Mouse (Mus musculus): ENCODE data around the gene Ccnd1. TPM values are rescaled to one million over a fixed set of nuclear protein-coding genes. Genes with fewer than 3 reads are reported as not detected.
"Not testable (repeated sequence)": the region's sequence is repeated elsewhere in the genome, so short reads cannot be mapped to it uniquely, and the experiment has no call there.

The Ccnd1 gene
- polyA plus RNA-seq, 1 experiment, result 27.7 TPM

DNA sequence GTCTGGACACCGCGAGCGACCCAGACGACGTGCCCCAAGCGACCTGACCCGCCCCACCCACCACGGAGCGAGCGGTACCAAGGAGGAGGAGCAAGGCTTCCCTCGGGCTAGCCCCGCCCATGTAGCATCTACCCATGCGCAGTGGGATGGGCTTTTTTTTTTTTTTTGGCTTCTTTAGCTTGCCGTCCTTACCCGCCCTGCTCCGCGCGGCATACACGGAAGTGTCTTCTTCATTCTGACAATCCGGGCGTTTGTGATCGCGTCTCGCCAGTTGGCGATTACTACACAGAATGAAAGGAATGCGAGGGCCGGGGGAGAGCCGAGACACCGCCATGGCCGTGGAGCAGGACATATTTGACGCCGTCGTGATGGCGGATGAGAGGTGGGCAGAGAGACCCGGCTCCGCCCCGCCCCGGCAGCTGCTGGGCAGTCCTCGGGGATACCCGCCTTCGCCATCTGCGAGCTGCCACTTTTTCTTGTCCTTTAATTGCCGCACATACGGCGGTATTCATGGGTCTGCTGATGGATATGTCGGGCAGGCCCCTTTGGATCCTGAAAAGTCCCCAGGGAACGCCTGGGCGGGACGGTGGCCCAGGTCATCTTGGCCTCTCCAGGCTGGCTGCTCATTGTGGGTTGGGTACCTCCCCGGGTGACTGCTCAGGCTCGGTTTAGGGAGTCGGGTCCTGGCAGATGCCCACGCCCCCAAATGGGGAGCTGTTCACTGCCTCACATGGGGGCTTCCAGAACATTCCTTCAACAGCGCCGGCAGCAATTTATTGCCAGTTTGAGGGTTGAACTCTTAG, 24.6 kb downstream of the Ccnd1 start, which contains the start of gene LTO1:
LTO1 (plus strand) TSS at position 153 of the 803 bp plus-strand sequence.
- Histone ChIP-seq H3K4me1 (ENCODE audit: control insufficient read depth, insufficient read depth, low read length) (peaks cover 2% of the 10 kb centered on the region; the same call in 1 of the 2 replicates), H3K4me3 (ENCODE audit: insufficient read depth, low read length) (peak within 1 kb of the TSS; percentile 75), H3K27ac (ENCODE audit: insufficient read depth, low read length) (peak within 1 kb of the TSS; percentile 34)
- TF ChIP-seq CTCF (IDR thresholded peaks at IDR 0.05; ENCODE audit: extremely low read depth, insufficient read depth, low read length) (no peak), POLR2A (IDR thresholded peaks at IDR 0.05; ENCODE audit: extremely low read depth, insufficient read depth, low read length) (peak; percentile 77)

DNA sequence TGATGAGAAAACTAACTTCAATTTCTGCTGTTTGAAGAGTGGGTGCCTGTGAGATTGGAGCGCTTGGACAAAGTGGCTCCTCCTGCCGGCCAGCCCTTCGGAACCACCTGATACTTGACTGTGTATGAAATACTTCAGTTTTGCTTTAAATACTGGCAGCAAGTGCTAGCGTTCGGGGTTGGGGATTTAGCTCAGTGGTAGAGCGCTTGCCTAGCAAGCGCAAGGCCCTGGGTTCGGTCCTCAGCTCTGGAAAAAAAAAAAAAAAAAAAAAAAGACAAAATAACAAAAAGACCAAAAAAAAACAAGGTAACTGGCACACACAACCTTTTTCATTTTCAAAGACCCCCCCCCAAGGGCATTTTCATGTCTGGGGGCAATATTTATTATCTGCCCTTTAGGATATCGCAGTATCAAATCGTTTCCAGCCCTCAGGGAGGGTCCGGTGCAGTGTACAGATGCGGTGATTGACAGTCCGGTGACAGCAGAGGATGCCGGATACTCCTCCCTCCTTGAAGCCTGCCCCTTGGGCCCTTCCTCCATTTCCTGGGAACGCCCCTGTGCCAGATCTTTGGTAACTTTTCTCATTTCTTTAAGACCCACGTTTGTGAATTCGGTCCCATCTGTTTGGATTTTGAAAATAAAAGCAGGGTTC, 25.3 kb downstream of the Ccnd1 start:
- H3K4me3 ChIP-seq (ENCODE audit: insufficient read depth, low read length), result peak overlapping the region; percentile 75
- H3K4me1 ChIP-seq (ENCODE audit: control insufficient read depth, insufficient read depth, low read length), result peaks cover 2% of the 10 kb centered on the region; the same call in 1 of the 2 replicates
- peak overlapping the region; percentile 34 for H3K27ac ChIP-seq (ENCODE audit: insufficient read depth, low read length)
- peak; percentile 34 for TF ChIP-seq CTCF (IDR thresholded peaks at IDR 0.05; ENCODE audit: extremely low read depth, insufficient read depth, low read length)
- TF ChIP-seq POLR2A (IDR thresholded peaks at IDR 0.05; ENCODE audit: extremely low read depth, insufficient read depth, low read length), result no peak

DNA sequence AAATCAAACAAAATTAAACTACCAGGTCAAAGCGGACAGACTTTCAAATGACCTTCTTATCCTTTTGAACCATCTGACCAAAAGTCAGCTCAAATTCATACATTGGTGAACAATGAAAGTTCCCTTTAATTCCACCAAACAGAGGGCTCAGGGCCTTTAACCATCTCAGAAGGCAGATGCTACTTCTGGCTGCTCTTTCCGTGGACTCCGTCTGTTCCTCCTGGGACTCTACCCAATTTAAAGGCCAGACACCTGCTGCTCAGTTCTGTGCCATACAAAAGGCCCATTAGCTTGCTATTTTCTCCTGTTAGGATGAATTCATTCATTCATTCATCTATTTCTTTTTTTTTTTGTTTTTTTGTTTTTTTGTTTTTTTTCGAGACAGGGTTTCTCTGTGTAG, 26.8 kb downstream of the Ccnd1 start:
- no peak overlapping the region for H3K4me3 ChIP-seq (ENCODE audit: insufficient read depth, low read length)
- no peak for TF ChIP-seq POLR2A (IDR thresholded peaks at IDR 0.05; ENCODE audit: extremely low read depth, insufficient read depth, low read length)
- no peak for TF ChIP-seq CTCF (IDR thresholded peaks at IDR 0.05; ENCODE audit: extremely low read depth, insufficient read depth, low read length)
- peaks cover 2% of the 10 kb centered on the region; the same call in 1 of the 2 replicates for H3K4me1 ChIP-seq (ENCODE audit: control insufficient read depth, insufficient read depth, low read length)
- no peak overlapping the region for H3K27ac ChIP-seq (ENCODE audit: insufficient read depth, low read length)

DNA sequence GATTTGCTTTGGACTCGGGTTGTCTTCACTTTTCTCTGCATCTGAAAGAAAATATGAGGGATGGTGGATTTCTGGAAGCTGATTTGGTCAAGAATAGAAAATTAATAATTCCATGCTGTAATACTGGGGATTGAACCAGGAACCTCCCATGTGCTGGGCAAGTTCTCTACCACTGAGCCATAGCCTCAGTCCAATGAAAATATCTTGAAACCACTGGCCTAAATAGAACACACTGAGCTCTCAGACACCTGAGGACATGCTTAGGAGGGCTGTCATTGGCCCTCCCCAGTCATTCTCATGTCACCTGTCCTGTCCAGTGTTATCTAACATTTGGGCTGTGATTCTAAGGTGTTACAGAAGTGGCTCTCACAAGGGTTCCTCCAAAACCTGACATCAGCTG, 28.6 kb downstream of the Ccnd1 start:
- no peak overlapping the region for H3K4me3 ChIP-seq (ENCODE audit: insufficient read depth, low read length)
- TF ChIP-seq CTCF (IDR thresholded peaks at IDR 0.05; ENCODE audit: extremely low read depth, insufficient read depth, low read length) (no peak), POLR2A (IDR thresholded peaks at IDR 0.05; ENCODE audit: extremely low read depth, insufficient read depth, low read length) (no peak)
- no peak overlapping the region for H3K27ac ChIP-seq (ENCODE audit: insufficient read depth, low read length)
- H3K4me1 ChIP-seq (ENCODE audit: control insufficient read depth, insufficient read depth, low read length), result peaks cover 3% of the 10 kb centered on the region; the same call in 1 of the 2 replicates

DNA sequence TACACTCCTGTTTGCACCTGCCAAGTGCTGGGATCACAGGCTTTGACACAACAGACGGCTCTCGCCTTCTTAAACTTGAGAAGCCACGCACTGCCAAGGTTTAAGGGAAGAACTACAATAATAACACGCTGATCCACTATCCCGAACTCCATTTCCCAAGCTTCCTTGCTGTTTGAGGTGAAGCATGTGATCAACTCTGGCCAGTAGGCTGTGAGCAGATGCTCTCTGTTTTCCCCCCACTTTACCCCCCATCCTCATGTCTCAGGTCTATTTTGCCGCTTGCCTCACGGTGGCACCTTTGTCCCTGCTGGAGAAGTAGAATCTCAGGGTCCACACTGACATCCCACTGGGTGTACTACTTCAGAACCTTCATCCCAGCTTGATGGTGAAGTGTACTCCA, 31.0 kb downstream of the Ccnd1 start:
- H3K4me3 ChIP-seq (ENCODE audit: insufficient read depth, low read length), result no peak overlapping the region
- no peak for TF ChIP-seq CTCF (IDR thresholded peaks at IDR 0.05; ENCODE audit: extremely low read depth, insufficient read depth, low read length)
- no peak for TF ChIP-seq POLR2A (IDR thresholded peaks at IDR 0.05; ENCODE audit: extremely low read depth, insufficient read depth, low read length)
- peaks cover 2% of the 10 kb centered on the region; the same call in 1 of the 2 replicates for H3K4me1 ChIP-seq (ENCODE audit: control insufficient read depth, insufficient read depth, low read length)
- no peak overlapping the region for H3K27ac ChIP-seq (ENCODE audit: insufficient read depth, low read length)

DNA sequence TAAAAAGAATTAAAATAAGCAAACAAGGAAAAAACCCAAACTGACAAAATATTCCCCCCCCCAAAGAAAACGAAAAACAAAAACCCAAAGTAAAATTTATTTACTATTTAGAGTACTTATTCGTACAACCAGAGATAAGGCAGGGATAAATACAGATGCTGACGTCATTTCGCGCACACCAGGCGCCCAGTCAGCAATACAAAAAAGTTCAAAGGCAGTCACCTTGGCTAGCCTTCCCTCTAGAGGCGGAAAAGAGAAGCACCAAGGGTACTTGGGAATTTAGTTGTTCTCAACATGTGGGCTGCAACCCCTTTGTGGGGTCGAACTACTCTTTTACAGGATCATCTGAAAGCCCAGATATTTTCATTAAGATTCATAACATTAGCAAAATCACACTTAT, 31.9 kb downstream of the Ccnd1 start:
- H3K4me1 ChIP-seq (ENCODE audit: control insufficient read depth, insufficient read depth, low read length), result peaks cover 2% of the 10 kb centered on the region; the same call in 1 of the 2 replicates
- TF ChIP-seq CTCF (IDR thresholded peaks at IDR 0.05; ENCODE audit: extremely low read depth, insufficient read depth, low read length) (no peak), POLR2A (IDR thresholded peaks at IDR 0.05; ENCODE audit: extremely low read depth, insufficient read depth, low read length) (no peak)

DNA sequence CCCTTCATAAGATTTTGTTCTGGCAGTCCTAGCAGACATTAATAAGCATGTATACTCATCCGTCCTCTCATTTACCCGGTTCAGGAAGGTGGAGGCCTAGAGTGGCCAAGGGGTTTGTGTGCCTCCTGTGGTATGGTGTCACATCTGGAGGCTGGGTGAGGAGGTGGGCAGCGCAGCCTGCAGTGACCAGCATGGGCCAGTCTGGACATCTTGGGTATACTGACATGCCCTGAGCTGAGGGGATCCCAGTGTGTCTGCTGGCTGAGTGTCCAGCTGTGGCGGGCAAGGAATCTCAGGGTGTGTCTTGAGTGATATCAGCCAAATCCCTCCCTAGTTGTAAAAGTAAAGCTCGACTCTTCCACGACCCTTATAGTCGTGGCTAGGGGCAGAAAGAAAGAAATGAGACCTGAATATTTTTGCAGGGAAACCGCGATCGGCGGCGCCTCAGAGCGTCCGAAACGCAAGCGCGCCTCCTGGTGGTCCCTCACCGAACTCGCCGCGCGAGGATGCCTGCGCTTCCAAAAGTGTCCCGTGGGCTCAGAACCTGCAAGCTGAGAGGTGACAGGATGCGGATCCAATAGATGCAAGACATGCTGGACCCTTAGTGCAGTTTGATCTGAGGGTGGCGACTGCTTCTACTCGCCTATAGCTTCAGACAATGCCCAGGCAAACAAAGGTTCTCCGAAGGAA, 32.9 kb downstream of the Ccnd1 start:
- Histone ChIP-seq H3K4me3 (ENCODE audit: insufficient read depth, low read length) (no peak overlapping the region), H3K27ac (ENCODE audit: insufficient read depth, low read length) (no peak overlapping the region), H3K4me1 (ENCODE audit: control insufficient read depth, insufficient read depth, low read length) (peaks cover 2% of the 10 kb centered on the region; the same call in 1 of the 2 replicates)
- peak; percentile 73 for TF ChIP-seq CTCF (IDR thresholded peaks at IDR 0.05; ENCODE audit: extremely low read depth, insufficient read depth, low read length)
- TF ChIP-seq POLR2A (IDR thresholded peaks at IDR 0.05; ENCODE audit: extremely low read depth, insufficient read depth, low read length), result no peak

More for the DNA sequence above, 31.9 kb downstream of the Ccnd1 start:
- H3K4me3 ChIP-seq (ENCODE audit: insufficient read depth, low read length), result no peak overlapping the region
- no peak overlapping the region for H3K27ac ChIP-seq (ENCODE audit: insufficient read depth, low read length)

DNA sequence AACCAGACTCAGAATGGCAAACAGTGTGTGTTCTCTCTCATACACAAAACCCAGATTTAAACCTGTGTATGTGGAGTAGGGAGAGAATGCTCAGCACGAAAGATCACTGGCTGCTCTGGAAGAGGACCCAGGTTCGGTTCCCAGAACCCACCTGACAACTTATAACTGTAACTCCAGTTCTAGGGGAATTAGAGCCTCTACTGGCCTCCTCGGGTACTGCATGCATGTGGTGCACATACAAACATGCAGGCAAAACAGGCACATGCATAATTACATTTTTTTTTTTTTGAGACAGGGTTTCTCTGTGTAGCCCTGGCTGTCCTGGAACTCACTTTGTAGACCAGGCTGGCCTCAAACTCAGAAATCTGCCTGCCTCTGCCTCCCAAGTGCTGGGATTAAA, 34.2 kb downstream of the Ccnd1 start:
- H3K4me1 ChIP-seq (ENCODE audit: control insufficient read depth, insufficient read depth, low read length); H3K27ac ChIP-seq (ENCODE audit: insufficient read depth, low read length); H3K4me3 ChIP-seq (ENCODE audit: insufficient read depth, low read length): not testable (repeated sequence)

DNA sequence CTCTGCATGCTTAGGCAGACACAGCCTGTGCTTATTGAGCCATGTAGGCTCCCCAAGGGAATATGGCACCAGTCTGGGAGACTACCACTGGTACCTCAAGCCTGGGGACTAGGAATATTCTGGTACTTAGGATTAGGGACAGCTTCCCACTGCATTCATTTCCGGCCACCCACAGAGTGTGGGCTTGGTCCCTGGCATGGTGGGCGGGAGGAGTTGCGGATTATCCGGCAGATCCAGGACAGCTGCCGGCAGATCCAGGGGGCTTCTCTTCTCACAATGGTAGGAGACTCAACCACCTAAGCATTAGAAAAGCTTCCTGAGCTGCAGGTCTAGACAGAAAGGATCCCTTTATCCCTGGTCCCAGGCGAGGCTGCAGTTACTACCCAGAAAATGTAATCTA, 41.2 kb downstream of the Ccnd1 start:
- Histone ChIP-seq H3K27ac (ENCODE audit: insufficient read depth, low read length) (no peak overlapping the region), H3K4me3 (ENCODE audit: insufficient read depth, low read length) (no peak overlapping the region), H3K4me1 (ENCODE audit: control insufficient read depth, insufficient read depth, low read length) (no peaks in the 10 kb centered on the region; the same call in 1 of the 2 replicates)
- no peak for TF ChIP-seq CTCF (IDR thresholded peaks at IDR 0.05; ENCODE audit: extremely low read depth, insufficient read depth, low read length)
- no peak for TF ChIP-seq POLR2A (IDR thresholded peaks at IDR 0.05; ENCODE audit: extremely low read depth, insufficient read depth, low read length)

Measured in cortical plate, adult 2 months (tissue).